Mouse (Mus musculus) lung, postnatal 0 days (tissue): ENCODE results near the gene Ep300.
A peak's percentile ranks its signal among the peaks of the same experiment; 100 is the strongest.
"Not testable (repeated sequence)": the region's sequence is repeated elsewhere in the genome, so short reads cannot be mapped to it uniquely, and the experiment has no call there.

Source experiments
- CTCF ChIP-seq: IDR thresholded peaks from 2 replicates; pipeline ENCODE4 v1.5.1; 2016; ENCODE audit warnings: antibody characterized with exemption, mild to moderate bottlenecking
- EP300 ChIP-seq: IDR thresholded peaks from 2 replicates; pipeline ENCODE4 v1.6.1; 2016; ENCODE audit warnings: antibody characterized with exemption, mild to moderate bottlenecking, control low read depth

GRCm38 (mm10) chr15:81701350-81701749, 116.2 kb downstream of the Ep300 start:
- 0 out of 2 replicates have a peak, but pooled peaks have one; percentile 15 for TF ChIP-seq CTCF
- TF ChIP-seq EP300, result not testable (repeated sequence)
